Mouse (Mus musculus) testis, adult 2 months (tissue): ENCODE results near the gene Spc25. TPM values are rescaled to one million over a fixed set of nuclear protein-coding genes. Genes with fewer than 3 reads are reported as not detected.

Experiments
- H3K27ac ChIP-seq: fragments of 200-500 bp; 2 replicates; pipeline ENCODE4 v1.5.1; 2012; ENCODE audit warnings: low read depth, low read length; ENCODE audit not compliant: control insufficient read depth, insufficient read depth
- H3K27me3 ChIP-seq: fragments of 200-500 bp; 2 replicates; pipeline ENCODE4 v1.6.1; 2012; ENCODE audit warnings: mild to moderate bottlenecking, low read length, moderate library complexity; ENCODE audit not compliant: control insufficient read depth, insufficient read depth
- H3K36me3 ChIP-seq: fragments of 200-500 bp; 2 replicates; pipeline ENCODE4 v1.6.1; 2012; ENCODE audit warnings: mild to moderate bottlenecking, low read length; ENCODE audit not compliant: control insufficient read depth, insufficient read depth
- H3K4me1 ChIP-seq: fragments of 200-500 bp; 2 replicates; pipeline ENCODE4 v1.6.1; 2012; ENCODE audit warnings: low read length; ENCODE audit not compliant: control insufficient read depth, insufficient read depth
- H3K4me3 ChIP-seq: fragments of 200-500 bp; 2 replicates; pipeline ENCODE4 v1.5.1; 2012; ENCODE audit warnings: low read depth, mild to moderate bottlenecking, low read length, moderate library complexity, mixed read lengths; ENCODE audit not compliant: control insufficient read depth
- CTCF ChIP-seq: fragments of 200-500 bp; IDR thresholded peaks from 2 replicates; pipeline ENCODE4 v1.5.1; 2012; ENCODE audit warnings: low read depth, mild to moderate bottlenecking, inconsistent platforms, low read length, moderate library complexity; ENCODE audit not compliant: control insufficient read depth, insufficient read depth, insufficient replicate concordance
- POLR2A ChIP-seq: fragments of 200-500 bp; IDR thresholded peaks from 2 replicates; pipeline ENCODE4 v1.6.1; 2012; ENCODE audit warnings: low read depth, mild to moderate bottlenecking, inconsistent platforms, low read length, moderate library complexity; ENCODE audit not compliant: control insufficient read depth
- polyA plus RNA-seq: library from polyadenylated mRNA; depleted of rRNA; stranded (reverse); fragments of >200 nt; gene quantifications from 2 replicates; pipeline ENCODE4 v1.2.3, GENCODE M21; 2012

The Spc25 gene
- polyA plus RNA-seq, 1 experiment, result 6.8 TPM

GRCm38 (mm10) chr2:69210773-69211172 lies 4.8 kb upstream of the Spc25 start, which contains the start of gene G6pc2:
TSS of gene G6pc2 (plus strand) at chr2:69211073.
- H3K36me3 ChIP-seq, result no peaks in the 10 kb centered on the region
- H3K27ac ChIP-seq, result no peak within 1 kb of the TSS
- no peaks in the 10 kb centered on the region for H3K27me3 ChIP-seq
- peaks cover 2% of the 10 kb centered on the region for H3K4me1 ChIP-seq
- H3K4me3 ChIP-seq, result no peak within 1 kb of the TSS
- TF ChIP-seq POLR2A (no peak), CTCF (no peak)

DNA sequence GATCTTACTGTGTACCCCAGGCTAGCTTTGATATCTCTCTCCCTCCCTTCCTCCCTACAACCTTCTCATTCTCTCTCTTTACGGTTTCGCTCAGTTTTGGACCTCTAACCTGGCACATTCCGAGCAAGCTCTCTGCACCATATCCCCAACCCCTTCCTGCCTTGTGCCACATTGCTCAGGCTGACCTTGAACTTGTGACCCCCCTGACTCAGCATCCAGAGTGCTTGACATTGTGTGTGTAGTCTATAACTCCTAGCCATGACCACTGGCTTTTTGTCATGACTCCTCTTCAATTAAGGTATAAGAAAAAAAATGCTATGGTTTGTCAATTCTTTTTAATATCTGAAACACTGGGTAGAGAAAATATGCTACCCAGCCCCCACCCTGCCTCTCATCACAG lies 3.7 kb upstream of the Spc25 start:
- no peak overlapping the region for H3K4me3 ChIP-seq
- TF ChIP-seq CTCF (no peak), POLR2A (no peak)
- peaks cover 2% of the 10 kb centered on the region for H3K4me1 ChIP-seq
- H3K36me3 ChIP-seq, result no peaks in the 10 kb centered on the region
- no peak overlapping the region for H3K27ac ChIP-seq
- no peaks in the 10 kb centered on the region for H3K27me3 ChIP-seq

DNA sequence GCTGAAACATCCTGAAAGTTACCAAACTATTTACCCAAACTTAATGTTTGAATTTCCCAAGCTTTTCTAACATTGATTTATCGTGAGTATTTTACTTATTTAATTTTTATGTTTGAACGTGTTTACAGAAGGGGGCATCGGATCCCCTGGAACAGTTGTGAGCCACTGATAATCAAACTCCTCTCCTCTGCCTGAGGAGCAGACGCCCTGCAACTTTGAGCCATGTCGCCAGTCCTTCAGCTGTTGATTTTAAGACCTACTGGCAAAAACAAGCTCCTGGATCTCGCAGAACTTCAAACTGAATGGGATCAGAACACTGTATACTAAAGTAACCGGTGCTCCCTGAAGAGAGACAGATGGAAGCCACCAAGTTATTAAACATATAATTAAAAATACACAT lies 529 bp upstream of the Spc25 start:
- no peak overlapping the region for H3K27ac ChIP-seq
- TF ChIP-seq POLR2A, result no peak
- no peak for TF ChIP-seq CTCF
- peak overlapping the region; percentile 16; the same call in 1 of the 2 replicates for H3K4me3 ChIP-seq
- no peaks in the 10 kb centered on the region for H3K27me3 ChIP-seq
- peaks cover 2% of the 10 kb centered on the region for H3K4me1 ChIP-seq
- no peaks in the 10 kb centered on the region for H3K36me3 ChIP-seq

- Histone ChIP-seq H3K4me3 (peak overlapping the region; percentile 92; the same call in 1 of the 2 replicates), H3K27me3 (no peaks in the 10 kb centered on the region), H3K27ac (no peak overlapping the region), H3K36me3 (no peaks in the 10 kb centered on the region), H3K4me1 (peaks cover 2% of the 10 kb centered on the region)
- TF ChIP-seq CTCF, result no peak
- TF ChIP-seq POLR2A, result no peak
Observed at GRCm38 (mm10) chr2:69205185-69205584, 809 bp downstream of the Spc25 start.

DNA sequence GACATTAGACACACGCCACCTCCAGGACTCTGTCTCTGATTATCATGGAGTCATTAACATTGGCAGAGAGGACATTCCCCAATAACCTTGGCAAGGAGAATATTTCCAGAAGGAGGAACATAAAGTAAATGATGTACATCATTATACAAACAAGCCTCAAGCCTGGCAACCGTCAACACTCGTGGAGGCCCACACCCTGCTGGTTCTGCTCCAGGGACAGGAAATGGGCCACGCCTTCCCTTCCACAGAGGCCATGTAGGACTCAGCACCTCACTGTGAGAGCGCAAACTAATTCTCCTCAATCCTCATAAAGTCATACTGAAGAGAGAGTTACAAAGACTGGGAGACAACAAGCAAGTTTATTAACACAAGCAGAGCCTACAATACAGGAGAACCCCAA lies 12.4 kb downstream of the Spc25 start:
- H3K36me3 ChIP-seq, result no peaks in the 10 kb centered on the region
- no peaks in the 10 kb centered on the region for H3K4me1 ChIP-seq
- no peak for TF ChIP-seq POLR2A
- no peak for TF ChIP-seq CTCF
- no peak overlapping the region for H3K27ac ChIP-seq
- no peaks in the 10 kb centered on the region for H3K27me3 ChIP-seq
- H3K4me3 ChIP-seq, result no peak overlapping the region

- TF ChIP-seq CTCF, result no peak
- no peak for TF ChIP-seq POLR2A
- no peaks in the 10 kb centered on the region for H3K36me3 ChIP-seq
- H3K4me1 ChIP-seq, result peaks cover 2% of the 10 kb centered on the region; the same call in 1 of the 2 replicates
- H3K4me3 ChIP-seq, result no peak overlapping the region
- H3K27ac ChIP-seq, result no peak overlapping the region
- H3K27me3 ChIP-seq, result no peaks in the 10 kb centered on the region
Observed at GRCm38 (mm10) chr2:69191059-69191458, 14.9 kb downstream of the Spc25 start.

GRCm38 (mm10) chr2:69189222-69189621 lies 16.8 kb downstream of the Spc25 start:
- Histone ChIP-seq H3K4me3 (no peak overlapping the region), H3K27me3 (no peaks in the 10 kb centered on the region), H3K36me3 (no peaks in the 10 kb centered on the region), H3K4me1 (peaks cover 2% of the 10 kb centered on the region; the same call in 1 of the 2 replicates), H3K27ac (no peak overlapping the region)
- no peak for TF ChIP-seq POLR2A
- no peak for TF ChIP-seq CTCF

DNA sequence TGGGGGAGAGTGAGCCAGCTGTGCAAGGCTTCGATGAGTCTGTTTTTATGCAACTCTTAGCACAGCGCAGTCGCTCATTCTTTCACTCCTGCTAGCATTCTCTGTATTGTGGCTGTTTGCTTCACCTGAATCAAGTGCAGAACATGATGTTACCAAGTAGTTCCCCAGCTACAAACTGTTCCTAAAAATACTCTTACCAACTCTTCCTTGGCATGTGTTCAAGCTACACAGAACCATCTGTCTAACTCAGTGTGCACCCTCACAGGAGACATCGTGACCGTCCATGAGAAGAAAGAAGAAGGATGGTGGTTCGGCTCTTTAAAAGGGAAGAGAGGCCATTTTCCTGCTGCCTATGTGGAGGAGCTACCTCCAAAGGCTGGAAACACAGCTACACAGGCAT lies 17.3 kb downstream of the Spc25 start:
- no peak for TF ChIP-seq POLR2A
- TF ChIP-seq CTCF, result no peak

More for the DNA sequence above, 17.3 kb downstream of the Spc25 start:
- no peaks in the 10 kb centered on the region for H3K27me3 ChIP-seq
- H3K36me3 ChIP-seq, result no peaks in the 10 kb centered on the region
- H3K27ac ChIP-seq, result no peak overlapping the region
- H3K4me3 ChIP-seq, result no peak overlapping the region
- H3K4me1 ChIP-seq, result peaks cover 2% of the 10 kb centered on the region; the same call in 1 of the 2 replicates
